Mouse (Mus musculus) testis, adult 2 months (tissue): ENCODE data around the gene Pdzrn3. TPM values are rescaled to one million over a fixed set of nuclear protein-coding genes. Genes with fewer than 3 reads are reported as not detected.

Experiments
- H3K27ac ChIP-seq: fragments of 200-500 bp; 2 replicates; pipeline ENCODE4 v1.5.1; 2012; ENCODE audit warnings: low read depth, low read length; ENCODE audit not compliant: control insufficient read depth, insufficient read depth
- H3K27me3 ChIP-seq: fragments of 200-500 bp; 2 replicates; pipeline ENCODE4 v1.6.1; 2012; ENCODE audit warnings: mild to moderate bottlenecking, low read length, moderate library complexity; ENCODE audit not compliant: control insufficient read depth, insufficient read depth
- H3K36me3 ChIP-seq: fragments of 200-500 bp; 2 replicates; pipeline ENCODE4 v1.6.1; 2012; ENCODE audit warnings: mild to moderate bottlenecking, low read length; ENCODE audit not compliant: control insufficient read depth, insufficient read depth
- H3K4me1 ChIP-seq: fragments of 200-500 bp; 2 replicates; pipeline ENCODE4 v1.6.1; 2012; ENCODE audit warnings: low read length; ENCODE audit not compliant: control insufficient read depth, insufficient read depth
- H3K4me3 ChIP-seq: fragments of 200-500 bp; 2 replicates; pipeline ENCODE4 v1.5.1; 2012; ENCODE audit warnings: low read depth, mild to moderate bottlenecking, low read length, moderate library complexity, mixed read lengths; ENCODE audit not compliant: control insufficient read depth
- CTCF ChIP-seq: fragments of 200-500 bp; IDR thresholded peaks from 2 replicates; pipeline ENCODE4 v1.5.1; 2012; ENCODE audit warnings: low read depth, mild to moderate bottlenecking, inconsistent platforms, low read length, moderate library complexity; ENCODE audit not compliant: control insufficient read depth, insufficient read depth, insufficient replicate concordance
- POLR2A ChIP-seq: fragments of 200-500 bp; IDR thresholded peaks from 2 replicates; pipeline ENCODE4 v1.6.1; 2012; ENCODE audit warnings: low read depth, mild to moderate bottlenecking, inconsistent platforms, low read length, moderate library complexity; ENCODE audit not compliant: control insufficient read depth
- polyA plus RNA-seq: library from polyadenylated mRNA; depleted of rRNA; stranded (reverse); fragments of >200 nt; gene quantifications from 2 replicates; pipeline ENCODE4 v1.2.3, GENCODE M21; 2012

Gene Pdzrn3
- polyA plus RNA-seq, 1 experiment: 1.2 TPM

GRCm38 (mm10) chr6:101335744-101336143, 42.0 kb downstream of the Pdzrn3 start:
- no peak overlapping the region for H3K27ac ChIP-seq
- TF ChIP-seq POLR2A: no peak
- no peak for TF ChIP-seq CTCF
- no peaks in the 10 kb centered on the region for H3K27me3 ChIP-seq
- no peak overlapping the region for H3K4me3 ChIP-seq
- no peaks in the 10 kb centered on the region for H3K4me1 ChIP-seq
- no peaks in the 10 kb centered on the region for H3K36me3 ChIP-seq

DNA sequence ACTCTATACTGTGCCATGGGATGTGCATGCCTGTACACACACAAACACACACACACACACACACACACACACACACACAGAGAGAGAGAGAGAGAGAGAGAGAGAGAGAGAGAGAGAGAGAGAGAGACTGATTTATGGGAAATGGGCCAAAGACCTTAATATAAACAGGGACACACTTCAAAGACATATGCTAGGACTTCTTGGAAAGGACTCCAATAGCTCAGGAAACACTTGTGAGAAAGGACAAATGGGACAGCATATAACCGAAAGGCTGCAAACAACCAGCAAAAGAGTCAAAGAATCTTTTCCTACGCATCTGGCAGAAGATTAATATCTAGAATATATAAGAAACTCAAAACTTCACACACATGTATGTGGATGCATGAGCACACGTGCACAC, 43.2 kb downstream of the Pdzrn3 start:
- Histone ChIP-seq H3K27ac (no peak overlapping the region), H3K4me1 (no peaks in the 10 kb centered on the region), H3K36me3 (no peaks in the 10 kb centered on the region), H3K4me3 (no peak overlapping the region), H3K27me3 (no peaks in the 10 kb centered on the region)
- TF ChIP-seq POLR2A (no peak), CTCF (no peak)

GRCm38 (mm10) chr6:101330392-101330791, 47.3 kb downstream of the Pdzrn3 start:
- H3K36me3 ChIP-seq: no peaks in the 10 kb centered on the region

GRCm38 (mm10) chr6:101329499-101329898, 48.2 kb downstream of the Pdzrn3 start:
- Histone ChIP-seq H3K4me1 (no peaks in the 10 kb centered on the region), H3K4me3 (no peak overlapping the region), H3K27me3 (no peaks in the 10 kb centered on the region), H3K36me3 (no peaks in the 10 kb centered on the region), H3K27ac (no peak overlapping the region)
- TF ChIP-seq POLR2A (no peak), CTCF (no peak)

More at GRCm38 (mm10) chr6:101330392-101330791, 47.3 kb downstream of the Pdzrn3 start:
- no peak overlapping the region for H3K4me3 ChIP-seq
- TF ChIP-seq CTCF (no peak), POLR2A (no peak)
- H3K4me1 ChIP-seq: no peaks in the 10 kb centered on the region
- H3K27ac ChIP-seq: no peak overlapping the region
- H3K27me3 ChIP-seq: no peaks in the 10 kb centered on the region

GRCm38 (mm10) chr6:101328514-101328913, 49.2 kb downstream of the Pdzrn3 start:
- Histone ChIP-seq H3K4me1 (no peaks in the 10 kb centered on the region), H3K36me3 (no peaks in the 10 kb centered on the region), H3K27me3 (no peaks in the 10 kb centered on the region), H3K4me3 (no peak overlapping the region), H3K27ac (no peak overlapping the region)
- TF ChIP-seq POLR2A: no peak
- TF ChIP-seq CTCF: no peak

DNA sequence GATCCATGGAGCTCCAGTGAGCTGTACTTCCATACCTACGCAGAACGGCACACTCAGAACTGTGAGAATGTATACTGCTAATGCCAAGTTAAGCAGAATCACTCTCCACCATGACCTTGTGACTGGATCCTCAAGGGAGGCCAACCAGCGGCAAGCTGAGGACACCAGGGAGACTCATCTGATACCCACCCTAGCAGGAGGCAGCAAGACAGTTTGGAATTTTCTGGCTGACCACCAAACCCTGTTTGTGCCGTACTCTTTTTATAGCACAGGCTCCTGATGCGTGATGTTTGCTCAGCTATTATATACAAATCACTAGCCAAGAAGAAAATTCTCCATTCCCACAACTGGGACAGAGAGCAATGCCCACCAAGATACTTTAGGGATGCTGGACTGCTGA, 50.0 kb downstream of the Pdzrn3 start:
- Histone ChIP-seq H3K36me3 (no peaks in the 10 kb centered on the region), H3K4me3 (no peak overlapping the region), H3K27me3 (no peaks in the 10 kb centered on the region), H3K27ac (no peak overlapping the region), H3K4me1 (no peaks in the 10 kb centered on the region)
- TF ChIP-seq POLR2A: no peak
- no peak for TF ChIP-seq CTCF

DNA sequence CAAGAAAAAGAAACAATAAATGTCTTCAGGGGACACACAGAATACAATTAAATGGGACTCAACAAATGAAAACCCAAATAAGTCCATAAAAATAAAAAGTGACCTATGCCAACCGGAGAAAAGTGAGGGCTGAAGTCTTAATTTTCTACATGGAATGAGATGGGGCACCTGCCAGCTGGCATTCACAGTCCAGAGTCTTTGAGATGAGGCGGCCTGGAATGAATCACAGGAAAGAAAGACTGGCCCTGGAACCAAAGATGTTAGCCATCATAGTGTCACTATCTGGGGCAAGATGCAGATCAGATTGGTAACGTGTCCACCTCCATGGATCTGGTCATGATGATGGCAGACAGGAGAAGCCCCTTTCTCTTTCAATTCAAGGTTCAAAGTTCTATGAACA, 50.5 kb downstream of the Pdzrn3 start:
- no peaks in the 10 kb centered on the region for H3K27me3 ChIP-seq
- no peak for TF ChIP-seq CTCF
- TF ChIP-seq POLR2A: no peak
- no peaks in the 10 kb centered on the region for H3K4me1 ChIP-seq
- no peak overlapping the region for H3K4me3 ChIP-seq
- H3K27ac ChIP-seq: no peak overlapping the region
- no peaks in the 10 kb centered on the region for H3K36me3 ChIP-seq

GRCm38 (mm10) chr6:101325842-101326639, 51.7 kb downstream of the Pdzrn3 start:
- TF ChIP-seq CTCF (no peak), POLR2A (no peak)
- Histone ChIP-seq H3K27ac (no peak overlapping the region), H3K36me3 (no peaks in the 10 kb centered on the region), H3K4me3 (no peak overlapping the region), H3K27me3 (no peaks in the 10 kb centered on the region), H3K4me1 (no peaks in the 10 kb centered on the region)
